Mouse (Mus musculus): ENCODE data around the gene S1pr4. TPM values are rescaled to one million over a fixed set of nuclear protein-coding genes. Genes with fewer than 3 reads are reported as not detected.

S1pr4 gene
- polyA plus RNA-seq, 1 experiment from 2014 or later = 1.1 TPM

Other genes starting within 250 kb of the S1pr4 start
- gene Matk, start 247.2 kb downstream of the S1pr4 start, polyA plus RNA-seq (2015; fragmentation: Nextera tagmentation; extraction: Ambion mirVana) = 2.2 and 2.4 TPM in 2 replicates
- gene Mrpl54, start 233.2 kb downstream of the S1pr4 start, polyA plus RNA-seq (2015; fragmentation: Nextera tagmentation; extraction: Ambion mirVana) = 242 and 245 TPM in 2 replicates
- 55.1 and 69.2 TPM in 2 replicates for gene Apba3, start 233.2 kb downstream of the S1pr4 start, polyA plus RNA-seq (2015; fragmentation: Nextera tagmentation; extraction: Ambion mirVana)
- gene Tjp3, start 208.6 kb downstream of the S1pr4 start, polyA plus RNA-seq (2015; fragmentation: Nextera tagmentation; extraction: Ambion mirVana) = 47.0 and 53.3 TPM in 2 replicates
- gene Pip5k1c, start 207.2 kb downstream of the S1pr4 start, polyA plus RNA-seq (2015; fragmentation: Nextera tagmentation; extraction: Ambion mirVana) = 41.2 and 42.7 TPM in 2 replicates
- 38.7 and 39.5 TPM in 2 replicates for gene Cactin, start 179.0 kb downstream of the S1pr4 start, polyA plus RNA-seq (2015; fragmentation: Nextera tagmentation; extraction: Ambion mirVana)
- 21.3 and 21.7 TPM in 2 replicates for gene Tbxa2r, start 171.4 kb downstream of the S1pr4 start, polyA plus RNA-seq (2015; fragmentation: Nextera tagmentation; extraction: Ambion mirVana)
- 0.06 TPM in 1 of 2 replicates, not detected in the other for gene Gipc3, start 156.9 kb downstream of the S1pr4 start, polyA plus RNA-seq (2015; fragmentation: Nextera tagmentation; extraction: Ambion mirVana)
- 71.2 and 71.7 TPM in 2 replicates for gene Hmg20b, start 149.7 kb downstream of the S1pr4 start, polyA plus RNA-seq (2015; fragmentation: Nextera tagmentation; extraction: Ambion mirVana)
- 19.9 and 23.8 TPM in 2 replicates for gene Mfsd12, start 142.6 kb downstream of the S1pr4 start, polyA plus RNA-seq (2015; fragmentation: Nextera tagmentation; extraction: Ambion mirVana)
- gene 4930404N11Rik, start 134.3 kb downstream of the S1pr4 start, polyA plus RNA-seq (2015; fragmentation: Nextera tagmentation; extraction: Ambion mirVana) = 1.0 and 2.2 TPM in 2 replicates
- gene Fzr1, start 121.6 kb downstream of the S1pr4 start, polyA plus RNA-seq (2015; fragmentation: Nextera tagmentation; extraction: Ambion mirVana) = 83.2 and 85.7 TPM in 2 replicates
- gene Dohh, start 115.7 kb downstream of the S1pr4 start, polyA plus RNA-seq (2015; fragmentation: Nextera tagmentation; extraction: Ambion mirVana) = 89.2 and 100 TPM in 2 replicates
- 2.8 and 3.6 TPM in 2 replicates for gene Gm48551, start 115.7 kb downstream of the S1pr4 start, polyA plus RNA-seq (2015; fragmentation: Nextera tagmentation; extraction: Ambion mirVana)
- 1.4 TPM in 1 of 2 replicates, not detected in the other for gene Gm48552, start 111.1 kb downstream of the S1pr4 start, polyA plus RNA-seq (2015; fragmentation: Nextera tagmentation; extraction: Ambion mirVana)
- gene Smim24, start 107.1 kb downstream of the S1pr4 start, polyA plus RNA-seq (2015; fragmentation: Nextera tagmentation; extraction: Ambion mirVana) = 235 and 288 TPM in 2 replicates
- gene Nfic, start 44.5 kb downstream of the S1pr4 start, polyA plus RNA-seq (2015; fragmentation: Nextera tagmentation; extraction: Ambion mirVana) = 52.8 and 56.0 TPM in 2 replicates
- 1.7 TPM in 2 replicates for gene Celf5, start 17.4 kb downstream of the S1pr4 start, polyA plus RNA-seq (2015; fragmentation: Nextera tagmentation; extraction: Ambion mirVana)
- 98.5 and 118 TPM in 2 replicates for gene Ncln, start 3.7 kb downstream of the S1pr4 start, polyA plus RNA-seq (2015; fragmentation: Nextera tagmentation; extraction: Ambion mirVana)
- 0.92 and 0.97 TPM in 2 replicates for gene Gna15, start 24.1 kb upstream of the S1pr4 start, polyA plus RNA-seq (2015; fragmentation: Nextera tagmentation; extraction: Ambion mirVana)
- 245 and 269 TPM in 2 replicates for gene Gna11, start 45.1 kb upstream of the S1pr4 start, polyA plus RNA-seq (2015; fragmentation: Nextera tagmentation; extraction: Ambion mirVana)
- 743 and 808 TPM in 2 replicates for gene Aes, start 59.4 kb upstream of the S1pr4 start, polyA plus RNA-seq (2015; fragmentation: Nextera tagmentation; extraction: Ambion mirVana)
- 14.5 and 17.8 TPM in 2 replicates for gene Tle2, start 74.4 kb upstream of the S1pr4 start, polyA plus RNA-seq (2015; fragmentation: Nextera tagmentation; extraction: Ambion mirVana)
- 19.9 and 26.0 TPM in 2 replicates for gene Tle6, start 100.9 kb upstream of the S1pr4 start, polyA plus RNA-seq (2015; fragmentation: Nextera tagmentation; extraction: Ambion mirVana)
- 0.85 and 1.00 TPM in 2 replicates for gene BC025920, start 106.1 kb upstream of the S1pr4 start, polyA plus RNA-seq (2015; fragmentation: Nextera tagmentation; extraction: Ambion mirVana)
- gene Sirt6, start 127.7 kb upstream of the S1pr4 start, polyA plus RNA-seq (2015; fragmentation: Nextera tagmentation; extraction: Ambion mirVana) = 28.9 and 33.3 TPM in 2 replicates
- 8.4 and 9.8 TPM in 2 replicates for gene Ankrd24, start 128.4 kb upstream of the S1pr4 start, polyA plus RNA-seq (2015; fragmentation: Nextera tagmentation; extraction: Ambion mirVana)
- 3.9 and 4.6 TPM in 2 replicates for gene Gm10778, start 148.9 kb upstream of the S1pr4 start, polyA plus RNA-seq (2015; fragmentation: Nextera tagmentation; extraction: Ambion mirVana)
- 12.3 and 12.7 TPM in 2 replicates for gene Zfp433, start 204.7 kb upstream of the S1pr4 start, polyA plus RNA-seq (2015; fragmentation: Nextera tagmentation; extraction: Ambion mirVana)